Mouse (Mus musculus) liver, embryonic 14.5 days (tissue): ENCODE data around the gene Gm10277.

ENCODE experiments used
- CTCF ChIP-seq: IDR thresholded peaks from 2 replicates; pipeline ENCODE4 v1.5.1; 2016; ENCODE audit warnings: antibody characterized with exemption, low read depth, control low read depth
- EP300 ChIP-seq: IDR thresholded peaks from 2 replicates; pipeline ENCODE4 v1.6.1; 2016; ENCODE audit warnings: antibody characterized with exemption, low read depth

DNA sequence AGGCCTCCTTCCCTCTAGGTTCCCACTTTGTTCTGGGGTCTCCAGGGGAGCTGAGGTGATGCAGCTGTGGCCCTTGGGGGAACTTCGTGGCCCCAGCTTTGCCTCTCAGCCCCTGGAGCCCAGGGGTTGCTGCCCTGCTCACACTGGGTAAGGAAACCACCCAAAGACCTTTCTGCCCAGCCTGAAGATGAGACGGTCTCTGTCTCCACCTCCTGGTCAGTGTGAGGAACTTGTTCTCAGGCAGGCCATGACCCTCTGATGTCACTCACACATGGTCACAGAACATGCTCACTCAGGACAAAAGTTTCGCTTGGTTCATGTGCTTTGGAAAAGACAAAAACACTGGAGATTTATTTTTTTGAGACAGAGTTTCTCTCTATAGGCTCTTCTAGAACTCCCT is 28.5 kb upstream of the Gm10277 start:
- no peak for TF ChIP-seq EP300
- peak; percentile 93 for TF ChIP-seq CTCF
